Mouse (Mus musculus): ENCODE results near the gene Pde4dip. TPM values are rescaled to one million over a fixed set of nuclear protein-coding genes. Genes with fewer than 3 reads are reported as not detected.

Pde4dip gene
- polyA plus RNA-seq (2015; fragmentation: Nextera tagmentation; extraction: Ambion mirVana), result 27.5 and 28.1 TPM in 2 replicates

- peak within 1 kb of the TSS; percentile 50 for H3K4me3 ChIP-seq (ENCODE audit: low read length)
- no peaks in the 10 kb centered on the region for H3K9me3 ChIP-seq (ENCODE audit: low read length)
- peak within 1 kb of the TSS; percentile 45 for H3K9ac ChIP-seq (replicated peaks; ENCODE audit: low read length)
- H3K4me2 ChIP-seq (replicated peaks; ENCODE audit: low read depth, low read length), result peak within 1 kb of the TSS; percentile 87
- no peaks in the 10 kb centered on the region for H3K36me3 ChIP-seq (ENCODE audit: insufficient read depth, low read length)
- H3K27ac ChIP-seq (ENCODE audit: low read length), result no peak within 1 kb of the TSS
- H3K27me3 ChIP-seq (ENCODE audit: insufficient read depth, low read length), result peaks cover 44% of the 10 kb centered on the region
- WGBS, result 2% methylated on average over 44 of the region's 44 CpGs
- H3K4me1 ChIP-seq (ENCODE audit: insufficient read depth, low read length), result peaks cover 9% of the 10 kb centered on the region
- no peak for ATAC-seq (ENCODE audit: low FRiP score, low TSS enrichment)
Measured at GRCm38 (mm10) chr3:97888168-97888901, at the start of gene Pde4dip. Gene Pde4dip, minus strand, starts transcription at chr3:97888707.

GRCm38 (mm10) chr3:97937945-97938266 is 49.4 kb upstream of the Pde4dip start:
- no peaks in the 10 kb centered on the region for H3K36me3 ChIP-seq (ENCODE audit: insufficient read depth, low read length)
- H3K4me1 ChIP-seq (ENCODE audit: insufficient read depth, low read length), result peaks cover 69% of the 10 kb centered on the region
- peak overlapping the region; percentile 76 for H3K27ac ChIP-seq (ENCODE audit: low read length)
- H3K9ac ChIP-seq (replicated peaks; ENCODE audit: low read length), result no peak overlapping the region
- no peak overlapping the region for H3K4me2 ChIP-seq (replicated peaks; ENCODE audit: low read depth, low read length)
- H3K9me3 ChIP-seq (ENCODE audit: low read length), result no peaks in the 10 kb centered on the region
- WGBS, result 42% methylated on average over 6 of the region's 6 CpGs
- ATAC-seq (ENCODE audit: low FRiP score, low TSS enrichment), result no peak
- no peaks in the 10 kb centered on the region for H3K27me3 ChIP-seq (ENCODE audit: insufficient read depth, low read length)
- H3K4me3 ChIP-seq (ENCODE audit: low read length), result no peak overlapping the region

GRCm38 (mm10) chr3:97937068-97937944 is 48.8 kb upstream of the Pde4dip start:
- peak; percentile 88 for ATAC-seq (ENCODE audit: low FRiP score, low TSS enrichment)
- no peaks in the 10 kb centered on the region for H3K27me3 ChIP-seq (ENCODE audit: insufficient read depth, low read length)
- no peak overlapping the region for H3K4me3 ChIP-seq (ENCODE audit: low read length)
- 25% methylated on average over 17 of the region's 17 CpGs for WGBS
- no peaks in the 10 kb centered on the region for H3K9me3 ChIP-seq (ENCODE audit: low read length)
- H3K4me2 ChIP-seq (replicated peaks; ENCODE audit: low read depth, low read length), result peak overlapping the region; percentile 22; the same call in 1 of the 2 replicates
- no peak overlapping the region for H3K9ac ChIP-seq (replicated peaks; ENCODE audit: low read length)
- peaks cover 67% of the 10 kb centered on the region for H3K4me1 ChIP-seq (ENCODE audit: insufficient read depth, low read length)
- peak overlapping the region; percentile 76 for H3K27ac ChIP-seq (ENCODE audit: low read length)
- no peaks in the 10 kb centered on the region for H3K36me3 ChIP-seq (ENCODE audit: insufficient read depth, low read length)

- peaks cover 61% of the 10 kb centered on the region for H3K4me1 ChIP-seq (ENCODE audit: insufficient read depth, low read length)
- H3K9ac ChIP-seq (replicated peaks; ENCODE audit: low read length), result no peak overlapping the region
- 80% methylated on average over 6 of the region's 6 CpGs for WGBS
- H3K27ac ChIP-seq (ENCODE audit: low read length), result no peak overlapping the region
- no peak for ATAC-seq (ENCODE audit: low FRiP score, low TSS enrichment)
- H3K36me3 ChIP-seq (ENCODE audit: insufficient read depth, low read length), result no peaks in the 10 kb centered on the region
- H3K9me3 ChIP-seq (ENCODE audit: low read length), result no peaks in the 10 kb centered on the region
- no peak overlapping the region for H3K4me3 ChIP-seq (ENCODE audit: low read length)
- no peak overlapping the region for H3K4me2 ChIP-seq (replicated peaks; ENCODE audit: low read depth, low read length)
- H3K27me3 ChIP-seq (ENCODE audit: insufficient read depth, low read length), result no peaks in the 10 kb centered on the region
Measured at GRCm38 (mm10) chr3:97934331-97935300, 46.1 kb upstream of the Pde4dip start.

- Histone ChIP-seq H3K27ac (ENCODE audit: low read length) (no peak overlapping the region), H3K4me2 (replicated peaks; ENCODE audit: low read depth, low read length) (no peak overlapping the region), H3K36me3 (ENCODE audit: insufficient read depth, low read length) (no peaks in the 10 kb centered on the region), H3K4me1 (ENCODE audit: insufficient read depth, low read length) (peaks cover 53% of the 10 kb centered on the region), H3K9me3 (ENCODE audit: low read length) (no peaks in the 10 kb centered on the region), H3K27me3 (ENCODE audit: insufficient read depth, low read length) (no peaks in the 10 kb centered on the region), H3K9ac (replicated peaks; ENCODE audit: low read length) (no peak overlapping the region), H3K4me3 (ENCODE audit: low read length) (no peak overlapping the region)
- no peak for ATAC-seq (ENCODE audit: low FRiP score, low TSS enrichment)
- WGBS, result 88% methylated on average over 5 of the region's 5 CpGs
Measured at GRCm38 (mm10) chr3:97933811-97934210, 45.3 kb upstream of the Pde4dip start.

GRCm38 (mm10) chr3:97933251-97933650 is 44.7 kb upstream of the Pde4dip start:
- Histone ChIP-seq H3K9ac (replicated peaks; ENCODE audit: low read length) (no peak overlapping the region), H3K36me3 (ENCODE audit: insufficient read depth, low read length) (no peaks in the 10 kb centered on the region), H3K4me1 (ENCODE audit: insufficient read depth, low read length) (peaks cover 49% of the 10 kb centered on the region), H3K9me3 (ENCODE audit: low read length) (no peaks in the 10 kb centered on the region), H3K27me3 (ENCODE audit: insufficient read depth, low read length) (no peaks in the 10 kb centered on the region), H3K4me3 (ENCODE audit: low read length) (no peak overlapping the region), H3K4me2 (replicated peaks; ENCODE audit: low read depth, low read length) (no peak overlapping the region), H3K27ac (ENCODE audit: low read length) (no peak overlapping the region)
- WGBS, result 42% methylated on average over 6 of the region's 6 CpGs
- no peak for ATAC-seq (ENCODE audit: low FRiP score, low TSS enrichment)

GRCm38 (mm10) chr3:97932771-97933170 is 44.3 kb upstream of the Pde4dip start:
- peaks cover 44% of the 10 kb centered on the region for H3K4me1 ChIP-seq (ENCODE audit: insufficient read depth, low read length)
- 43% methylated on average over 11 of the region's 11 CpGs for WGBS
- H3K4me2 ChIP-seq (replicated peaks; ENCODE audit: low read depth, low read length), result no peak overlapping the region
- no peak overlapping the region for H3K9ac ChIP-seq (replicated peaks; ENCODE audit: low read length)
- H3K9me3 ChIP-seq (ENCODE audit: low read length), result no peaks in the 10 kb centered on the region
- no peak for ATAC-seq (ENCODE audit: low FRiP score, low TSS enrichment)
- H3K36me3 ChIP-seq (ENCODE audit: insufficient read depth, low read length), result no peaks in the 10 kb centered on the region
- H3K4me3 ChIP-seq (ENCODE audit: low read length), result no peak overlapping the region
- no peak overlapping the region for H3K27ac ChIP-seq (ENCODE audit: low read length)
- H3K27me3 ChIP-seq (ENCODE audit: insufficient read depth, low read length), result no peaks in the 10 kb centered on the region

- Histone ChIP-seq H3K4me3 (ENCODE audit: low read length) (peak overlapping the region; percentile 17), H3K27ac (ENCODE audit: low read length) (peak overlapping the region; percentile 12; the same call in 1 of the 2 replicates), H3K36me3 (ENCODE audit: insufficient read depth, low read length) (no peaks in the 10 kb centered on the region), H3K4me2 (replicated peaks; ENCODE audit: low read depth, low read length) (peak overlapping the region; percentile 46), H3K4me1 (ENCODE audit: insufficient read depth, low read length) (peaks cover 38% of the 10 kb centered on the region), H3K9me3 (ENCODE audit: low read length) (no peaks in the 10 kb centered on the region), H3K27me3 (ENCODE audit: insufficient read depth, low read length) (no peaks in the 10 kb centered on the region), H3K9ac (replicated peaks; ENCODE audit: low read length) (peak overlapping the region; percentile 53)
- peak; percentile 30; the same call in 1 of the 2 replicates for ATAC-seq (ENCODE audit: low FRiP score, low TSS enrichment)
- WGBS, result 2% methylated on average over 10 of the region's 10 CpGs
Measured at GRCm38 (mm10) chr3:97932131-97932530, 43.6 kb upstream of the Pde4dip start.

GRCm38 (mm10) chr3:97931310-97931885 is 42.9 kb upstream of the Pde4dip start:
- 52% methylated on average over 7 of the region's 7 CpGs for WGBS
- H3K4me2 ChIP-seq (replicated peaks; ENCODE audit: low read depth, low read length), result no peak overlapping the region
- peaks cover 35% of the 10 kb centered on the region for H3K4me1 ChIP-seq (ENCODE audit: insufficient read depth, low read length)
- no peak overlapping the region for H3K27ac ChIP-seq (ENCODE audit: low read length)
- no peaks in the 10 kb centered on the region for H3K27me3 ChIP-seq (ENCODE audit: insufficient read depth, low read length)
- no peaks in the 10 kb centered on the region for H3K9me3 ChIP-seq (ENCODE audit: low read length)
- no peaks in the 10 kb centered on the region for H3K36me3 ChIP-seq (ENCODE audit: insufficient read depth, low read length)
- H3K4me3 ChIP-seq (ENCODE audit: low read length), result no peak overlapping the region
- no peak for ATAC-seq (ENCODE audit: low FRiP score, low TSS enrichment)
- no peak overlapping the region for H3K9ac ChIP-seq (replicated peaks; ENCODE audit: low read length)
